Mouse (Mus musculus) liver, embryonic 15.5 days (tissue): ENCODE results near the gene Tigd2. TPM values are rescaled to one million over a fixed set of nuclear protein-coding genes. Genes with fewer than 3 reads are reported as not detected.
"Not testable (repeated sequence)": the region's sequence is repeated elsewhere in the genome, so short reads cannot be mapped to it uniquely, and the experiment has no call there.

ENCODE experiments used
- ATAC-seq: fragments of 200-750 bp; cut with Nextera tagmentation; 2 replicates; pipeline ENCODE4 v1.8.0; 2017; ENCODE audit warnings: moderate number of reproducible peaks, mild to moderate bottlenecking, moderate library complexity; ENCODE audit not compliant: insufficient read depth
- H3K27ac ChIP-seq: fragments of 300-500 bp; sonication (generic); replicated peaks from 2 replicates; pipeline ENCODE4 v1.5.1; 2015; ENCODE audit warnings: mild to moderate bottlenecking, inconsistent platforms
- H3K27me3 ChIP-seq: fragments of 300-500 bp; sonication (generic); 2 replicates; pipeline ENCODE4 v1.6.1; 2015; ENCODE audit warnings: mild to moderate bottlenecking, inconsistent platforms
- H3K36me3 ChIP-seq: fragments of 300-500 bp; sonication (generic); replicated peaks from 2 replicates; pipeline ENCODE4 v1.6.1; 2015; ENCODE audit warnings: moderate library complexity, mild to moderate bottlenecking, inconsistent platforms
- H3K4me1 ChIP-seq: fragments of 300-500 bp; sonication (generic); replicated peaks from 2 replicates; pipeline ENCODE4 v1.6.1; 2015; ENCODE audit warnings: inconsistent platforms
- H3K4me2 ChIP-seq: fragments of 300-500 bp; sonication (generic); 2 replicates; pipeline ENCODE4 v1.6.1; 2015; ENCODE audit warnings: moderate library complexity, mild to moderate bottlenecking, inconsistent platforms
- H3K4me3 ChIP-seq: fragments of 300-500 bp; sonication (generic); replicated peaks from 2 replicates; pipeline ENCODE4 v1.5.1; 2015; ENCODE audit warnings: mild to moderate bottlenecking, inconsistent platforms
- H3K9ac ChIP-seq: fragments of 300-500 bp; sonication (generic); 2 replicates; pipeline ENCODE4 v1.6.1; 2015; ENCODE audit warnings: moderate library complexity, mild to moderate bottlenecking, inconsistent platforms
- H3K9me3 ChIP-seq: fragments of 300-500 bp; sonication (generic); replicated peaks from 2 replicates; pipeline ENCODE4 v1.6.1; 2016; ENCODE audit warnings: inconsistent platforms
- WGBS: fragments of 180-500 bp; shearing (Covaris S2); methylation state at CpG from one replicate; pipeline ENCODE4 v1.1.7; 2015; ENCODE audit warnings: mixed read lengths; ENCODE audit not compliant: insufficient replicate concordance; 5-methylcytosine and 5-hydroxymethylcytosine counted together
- polyA plus RNA-seq: library from polyadenylated mRNA; unstranded; fragments of >200 nt; fragmentation: Nextera tagmentation; extraction: Ambion mirVana; gene quantifications from 2 replicates; pipeline ENCODE4 v1.2.1, GENCODE M21; 2015

Tigd2 gene
- polyA plus RNA-seq, 1 experiment from 2014 or later: 3.0 TPM

DNA sequence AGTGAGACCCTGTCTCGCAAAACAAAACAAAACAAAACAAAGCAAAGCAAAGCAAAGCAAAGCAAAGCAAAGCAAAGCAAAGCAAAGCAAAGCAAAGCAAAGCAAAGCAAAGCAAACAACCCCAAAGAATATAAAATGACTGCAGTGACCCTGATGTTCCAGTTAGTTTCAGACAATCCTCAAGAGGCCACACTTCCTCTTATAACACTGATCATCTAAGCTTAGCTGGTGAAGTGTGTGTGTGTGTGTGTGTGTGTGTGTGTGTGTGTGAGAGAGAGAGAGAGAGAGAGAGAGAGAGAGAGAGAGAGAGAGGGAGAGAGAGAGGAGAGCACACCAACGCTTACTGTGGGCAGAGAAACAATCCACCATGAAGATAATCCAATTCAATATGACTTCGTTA is 14.2 kb upstream of the Tigd2 start:
- not testable (repeated sequence) for H3K4me3 ChIP-seq, H3K9ac ChIP-seq, ATAC-seq, H3K27ac ChIP-seq, H3K9me3 ChIP-seq, H3K4me1 ChIP-seq, H3K36me3 ChIP-seq, H3K27me3 ChIP-seq, H3K4me2 ChIP-seq
- 48% methylated on average over 3 of the region's 3 CpGs for WGBS

- no peaks in the 10 kb centered on the region for H3K36me3 ChIP-seq
- H3K4me2 ChIP-seq: no peak overlapping the region
- no peaks in the 10 kb centered on the region for H3K4me1 ChIP-seq
- ATAC-seq: no peak
- no peak overlapping the region for H3K4me3 ChIP-seq
- no peaks in the 10 kb centered on the region for H3K27me3 ChIP-seq
- 40% methylated on average over 2 of the region's 2 CpGs for WGBS
- H3K27ac ChIP-seq: no peak overlapping the region
- no peak overlapping the region for H3K9ac ChIP-seq
- no peaks in the 10 kb centered on the region for H3K9me3 ChIP-seq
Observed at GRCm38 (mm10) chr6:59195849-59196635, 12.6 kb upstream of the Tigd2 start.

GRCm38 (mm10) chr6:59196746-59197145 is 11.9 kb upstream of the Tigd2 start:
- Histone ChIP-seq H3K9me3 (no peaks in the 10 kb centered on the region), H3K27ac (no peak overlapping the region), H3K4me1 (no peaks in the 10 kb centered on the region), H3K36me3 (no peaks in the 10 kb centered on the region), H3K4me2 (no peak overlapping the region), H3K4me3 (no peak overlapping the region), H3K9ac (no peak overlapping the region), H3K27me3 (no peaks in the 10 kb centered on the region)
- no peak for ATAC-seq

DNA sequence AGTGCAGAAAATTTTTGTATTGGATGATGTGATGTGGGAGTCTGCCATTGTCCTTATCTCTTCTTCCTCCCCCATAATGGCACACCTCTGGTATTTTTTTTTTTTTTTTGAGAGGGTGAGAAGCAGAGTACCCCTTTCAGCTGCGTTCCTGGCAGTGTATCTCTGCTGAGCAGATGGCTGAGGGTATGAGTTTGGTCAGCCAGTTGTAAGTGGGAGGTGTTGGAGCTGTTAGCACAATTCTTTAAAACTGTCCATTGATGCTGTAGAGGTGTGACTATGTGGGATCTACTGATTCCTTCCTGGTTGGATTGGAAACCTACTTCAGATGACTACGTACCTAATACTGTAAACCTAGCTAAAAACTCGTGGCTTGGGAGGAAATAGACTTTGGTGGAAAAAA is 10.3 kb upstream of the Tigd2 start:
- ATAC-seq: no peak

GRCm38 (mm10) chr6:59199021-59199420 is 9.6 kb upstream of the Tigd2 start:
- no peak overlapping the region for H3K4me3 ChIP-seq
- H3K36me3 ChIP-seq: no peaks in the 10 kb centered on the region
- no peaks in the 10 kb centered on the region for H3K9me3 ChIP-seq
- ATAC-seq: no peak
- H3K27ac ChIP-seq: no peak overlapping the region
- H3K4me1 ChIP-seq: no peaks in the 10 kb centered on the region
- no peak overlapping the region for H3K4me2 ChIP-seq
- H3K9ac ChIP-seq: no peak overlapping the region
- no peaks in the 10 kb centered on the region for H3K27me3 ChIP-seq
- WGBS: 64% methylated on average over 2 of the region's 2 CpGs

More for the DNA sequence above, 10.3 kb upstream of the Tigd2 start:
- H3K4me1 ChIP-seq: no peaks in the 10 kb centered on the region
- WGBS: 42% methylated on average over 3 of the region's 3 CpGs
- no peaks in the 10 kb centered on the region for H3K9me3 ChIP-seq
- H3K4me3 ChIP-seq: no peak overlapping the region
- no peak overlapping the region for H3K4me2 ChIP-seq
- H3K27ac ChIP-seq: no peak overlapping the region
- no peaks in the 10 kb centered on the region for H3K27me3 ChIP-seq
- H3K36me3 ChIP-seq: no peaks in the 10 kb centered on the region
- no peak overlapping the region for H3K9ac ChIP-seq

DNA sequence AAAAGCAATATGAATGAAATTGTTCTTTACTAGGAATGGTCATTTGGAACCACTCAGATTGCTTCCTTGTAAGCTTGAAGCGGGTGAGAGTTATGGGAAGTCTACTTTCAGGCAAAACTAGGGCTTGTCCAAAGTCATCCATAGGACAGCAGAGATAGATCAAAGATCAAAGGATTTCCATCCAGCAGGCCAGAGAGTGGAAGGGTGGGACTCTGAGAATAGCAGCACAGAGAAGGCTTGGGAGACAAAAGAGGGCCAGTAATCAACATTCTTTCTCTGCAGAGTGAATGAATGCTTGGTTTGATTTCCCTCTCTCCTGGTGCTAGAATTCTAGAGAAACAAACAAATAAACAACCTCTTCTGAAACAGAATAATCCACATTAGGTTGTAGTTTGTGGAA is 1.1 kb upstream of the Tigd2 start:
- H3K4me2 ChIP-seq: no peak overlapping the region
- H3K9ac ChIP-seq: no peak overlapping the region
- H3K27me3 ChIP-seq: no peaks in the 10 kb centered on the region
- H3K9me3 ChIP-seq: no peaks in the 10 kb centered on the region
- H3K4me1 ChIP-seq: peaks cover 11% of the 10 kb centered on the region
- no peak overlapping the region for H3K4me3 ChIP-seq
- whole genome bisulfite sequencing: 81% methylated on average over 1 of the region's 1 CpGs
- ATAC-seq: no peak
- no peak overlapping the region for H3K27ac ChIP-seq
- H3K36me3 ChIP-seq: no peaks in the 10 kb centered on the region

GRCm38 (mm10) chr6:59209299-59209707 is 633 bp downstream of the Tigd2 start:
- peaks cover 11% of the 10 kb centered on the region for H3K4me1 ChIP-seq
- H3K4me2 ChIP-seq: peak overlapping the region; percentile 81
- H3K36me3 ChIP-seq: no peaks in the 10 kb centered on the region
- H3K4me3 ChIP-seq: peak overlapping the region; percentile 81
- no peaks in the 10 kb centered on the region for H3K9me3 ChIP-seq
- peak; percentile 62 for ATAC-seq
- peak overlapping the region; percentile 70 for H3K9ac ChIP-seq
- 26% methylated on average over 5 of the region's 5 CpGs for WGBS
- H3K27ac ChIP-seq: peak overlapping the region; percentile 69
- H3K27me3 ChIP-seq: no peaks in the 10 kb centered on the region

DNA sequence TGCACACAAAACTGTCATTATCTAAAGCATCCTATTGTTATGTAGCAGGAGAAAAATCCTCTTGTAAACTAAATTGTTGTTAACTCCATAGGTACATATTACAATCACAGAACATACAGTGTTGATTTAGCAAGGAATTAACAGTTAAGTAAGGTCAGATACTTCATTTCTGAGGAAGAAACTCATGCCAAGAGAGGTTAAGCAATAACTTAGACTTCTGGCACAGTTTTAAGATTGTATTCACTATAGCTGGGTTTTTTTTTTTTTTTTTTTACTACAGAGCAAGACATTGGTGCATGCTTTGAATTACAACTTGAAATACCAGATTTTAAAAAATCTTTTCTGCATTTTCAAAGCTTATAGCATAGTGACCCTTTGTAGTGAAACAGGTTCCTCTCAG is 24.5 kb downstream of the Tigd2 start:
- Histone ChIP-seq H3K9ac (no peak overlapping the region), H3K9me3 (no peaks in the 10 kb centered on the region), H3K27me3 (no peaks in the 10 kb centered on the region), H3K36me3 (no peaks in the 10 kb centered on the region), H3K4me3 (no peak overlapping the region), H3K4me1 (no peaks in the 10 kb centered on the region), H3K4me2 (no peak overlapping the region), H3K27ac (no peak overlapping the region)
- no peak for ATAC-seq

DNA sequence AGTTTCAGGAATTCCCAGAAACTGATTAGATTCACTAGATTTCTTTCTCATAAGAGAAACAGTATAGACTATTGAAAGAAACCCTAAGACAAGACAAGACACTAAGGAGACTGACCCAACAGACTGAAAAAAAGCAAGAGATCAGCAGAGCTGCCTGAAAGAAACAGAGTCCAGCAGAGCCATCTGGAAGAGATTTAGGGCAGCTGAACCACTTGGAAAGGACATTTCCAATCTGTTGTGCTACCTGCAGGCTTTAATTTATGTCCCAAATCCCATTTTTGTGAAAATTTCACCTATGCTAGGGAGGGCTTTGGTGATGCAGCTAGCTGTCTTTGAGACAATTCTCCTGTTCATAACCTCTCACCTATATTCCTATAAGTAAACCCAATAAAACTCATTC is 25.0 kb downstream of the Tigd2 start:
- ATAC-seq: no peak
- Histone ChIP-seq H3K27ac (no peak overlapping the region), H3K4me1 (no peaks in the 10 kb centered on the region), H3K4me2 (no peak overlapping the region), H3K9me3 (no peaks in the 10 kb centered on the region), H3K4me3 (no peak overlapping the region), H3K9ac (no peak overlapping the region), H3K36me3 (no peaks in the 10 kb centered on the region), H3K27me3 (no peaks in the 10 kb centered on the region)

DNA sequence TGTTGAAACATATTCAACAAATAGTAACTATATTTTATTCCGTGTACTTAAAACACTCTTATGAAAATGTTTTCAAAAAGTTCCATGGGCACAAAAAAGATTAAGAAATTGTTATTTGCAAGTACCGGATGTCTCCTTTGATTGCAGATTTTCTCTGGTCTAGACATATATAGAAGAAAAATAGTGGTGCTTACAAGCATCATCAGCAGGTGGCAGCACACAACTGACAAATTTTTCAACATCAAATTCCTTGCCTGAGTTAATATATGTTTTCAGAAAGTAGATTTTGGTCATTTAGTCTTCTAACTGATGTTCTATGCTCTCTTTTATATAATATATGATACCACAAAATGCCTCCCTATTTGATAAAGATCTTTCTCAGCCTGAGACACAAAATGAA is 41.0 kb downstream of the Tigd2 start:
- no peak overlapping the region for H3K4me3 ChIP-seq
- no peaks in the 10 kb centered on the region for H3K36me3 ChIP-seq
- H3K27me3 ChIP-seq: no peaks in the 10 kb centered on the region
- H3K9ac ChIP-seq: no peak overlapping the region
- no peaks in the 10 kb centered on the region for H3K4me1 ChIP-seq
- no peaks in the 10 kb centered on the region for H3K9me3 ChIP-seq
- H3K27ac ChIP-seq: no peak overlapping the region
- WGBS: 25% methylated on average over 2 of the region's 2 CpGs
- H3K4me2 ChIP-seq: no peak overlapping the region
- no peak for ATAC-seq

DNA sequence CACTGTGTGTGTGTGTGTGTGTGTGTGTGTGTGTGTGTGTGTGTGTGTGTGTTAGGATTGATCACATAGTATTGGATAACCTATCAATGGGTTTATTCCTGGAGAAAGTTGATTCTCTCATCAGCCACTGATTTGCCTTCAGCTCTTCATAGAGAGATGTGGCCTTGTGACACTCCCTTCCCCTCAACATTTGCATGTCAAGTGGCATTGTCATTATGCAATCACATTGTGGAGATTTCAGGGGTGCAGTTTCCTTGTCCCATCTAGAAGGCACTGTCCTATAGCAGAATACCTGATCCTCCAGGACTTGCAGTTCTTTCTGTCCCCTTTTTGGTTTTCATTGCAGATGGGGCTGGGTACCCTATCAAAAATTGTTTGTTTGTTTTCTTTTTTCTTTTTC is 41.9 kb downstream of the Tigd2 start:
- ATAC-seq: no peak
- Histone ChIP-seq H3K4me3 (no peak overlapping the region), H3K36me3 (no peaks in the 10 kb centered on the region), H3K4me1 (no peaks in the 10 kb centered on the region), H3K9me3 (no peaks in the 10 kb centered on the region), H3K27ac (no peak overlapping the region), H3K9ac (no peak overlapping the region), H3K27me3 (no peaks in the 10 kb centered on the region), H3K4me2 (no peak overlapping the region)

DNA sequence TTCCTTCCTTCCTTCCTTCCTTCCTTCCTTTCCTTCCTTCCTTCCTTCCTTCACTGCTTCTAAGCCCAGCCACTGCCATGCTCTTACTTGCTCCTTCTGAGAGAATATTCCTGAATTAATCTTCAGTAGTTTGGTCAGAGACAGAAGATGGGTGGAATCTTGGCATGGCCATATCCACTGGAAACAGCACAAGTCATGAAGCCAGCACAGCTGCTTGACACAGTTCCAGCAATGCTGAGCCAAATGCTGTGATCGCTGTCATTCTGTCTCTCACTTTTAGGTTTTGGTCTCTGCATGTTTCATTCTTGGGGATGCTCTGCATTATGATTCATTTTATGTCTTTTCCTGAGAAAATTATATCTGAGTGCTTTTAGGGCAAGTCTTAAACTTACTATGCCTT is 47.2 kb downstream of the Tigd2 start:
- Histone ChIP-seq H3K4me2 (no peak overlapping the region), H3K9ac (no peak overlapping the region), H3K4me3 (no peak overlapping the region), H3K27ac (no peak overlapping the region), H3K4me1 (no peaks in the 10 kb centered on the region), H3K27me3 (no peaks in the 10 kb centered on the region), H3K36me3 (no peaks in the 10 kb centered on the region), H3K9me3 (no peaks in the 10 kb centered on the region)
- no peak for ATAC-seq
- 68% methylated on average over 1 of the region's 1 CpGs for WGBS
